Mouse (Mus musculus): ENCODE measurements around the gene Knstrn. TPM values are rescaled to one million over a fixed set of nuclear protein-coding genes. Genes with fewer than 3 reads are reported as not detected.
A peak's percentile ranks its signal among the peaks of the same experiment; 100 is the strongest.

The Knstrn gene
- total RNA-seq, 2 experiments from 2014 or later = 0.28 to 0.31 TPM

- intact Hi-C loops (cut with DNase I) = loop anchor here (5.0 kb wide), 1 partner anchor 37 kb away; no protein-coding TSS in a partner anchor
- peak; percentile 96 for DNase-seq
- peak; percentile 57 for TF ChIP-seq CTCF (IDR thresholded peaks at IDR 0.05)
- no peak within 1 kb of the TSS for H3K27ac ChIP-seq
- peak within 1 kb of the TSS; percentile 61 for H3K4me3 ChIP-seq
Measured at GRCm38 (mm10) chr2:118779504-118780480, 34.0 kb upstream of the Knstrn start, which contains the start of gene Disp2. Gene Disp2, plus strand, starts transcription at chr2:118779719.

DNA sequence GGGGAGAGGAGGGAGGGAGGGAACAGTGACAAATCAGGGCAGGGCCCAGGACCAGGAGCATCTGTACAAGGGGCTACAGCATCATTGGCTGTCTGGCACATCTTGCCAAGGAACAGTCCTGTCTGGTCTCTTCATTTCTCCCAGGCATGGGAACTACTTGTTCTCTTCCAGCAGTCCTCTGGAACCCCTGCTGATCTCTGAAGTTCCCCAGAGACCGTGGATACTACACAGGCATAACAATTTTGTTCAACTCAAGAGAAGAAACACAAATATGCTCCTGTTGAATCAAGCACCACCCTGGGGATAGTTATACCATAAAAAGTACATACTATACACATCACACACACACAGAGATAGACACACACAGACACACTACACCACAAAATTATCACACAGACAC lies 32.7 kb upstream of the Knstrn start:
- Histone ChIP-seq H3K4me3 (no peak overlapping the region), H3K27ac (no peak overlapping the region)
- intact Hi-C loops (cut with DNase I) = loop anchor here (5.0 kb wide), 1 partner anchor 39 kb away; no protein-coding TSS in a partner anchor
- TF ChIP-seq CTCF (IDR thresholded peaks at IDR 0.05) = no peak
- DNase-seq = no peak

- intact Hi-C loops (cut with DNase I) = loop anchor here (5.0 kb wide), 1 partner anchor 40 kb away; no protein-coding TSS in a partner anchor
- Histone ChIP-seq H3K27ac (no peak overlapping the region), H3K4me3 (no peak overlapping the region)
- no peak for DNase-seq
- TF ChIP-seq CTCF (IDR thresholded peaks at IDR 0.05) = no peak
Measured at GRCm38 (mm10) chr2:118782303-118782702, 31.5 kb upstream of the Knstrn start.

DNA sequence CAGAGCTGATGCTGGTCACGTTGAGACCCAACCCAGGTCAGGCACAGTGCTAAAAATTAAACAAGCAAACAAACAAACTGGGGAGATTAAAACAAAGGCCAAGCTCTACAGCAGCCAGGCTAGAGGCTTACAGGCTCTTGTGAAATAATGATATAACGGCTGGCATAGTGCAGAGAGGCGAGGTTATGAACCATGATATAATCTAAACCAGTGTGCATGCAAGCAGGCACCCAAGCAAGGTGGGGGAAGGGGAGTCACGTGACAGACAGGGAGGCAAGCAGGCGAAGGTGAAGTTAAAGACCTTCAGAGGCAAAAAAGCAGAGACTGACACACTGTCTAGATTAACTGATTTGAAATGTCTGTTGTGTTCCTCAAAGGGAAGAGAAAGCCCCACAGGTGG lies 30.7 kb upstream of the Knstrn start:
- intact Hi-C loops (cut with DNase I) = loop anchor here (5.0 kb wide), 1 partner anchor 41 kb away; no protein-coding TSS in a partner anchor
- DNase-seq = no peak
- TF ChIP-seq CTCF (IDR thresholded peaks at IDR 0.05) = no peak
- H3K4me3 ChIP-seq = no peak overlapping the region
- H3K27ac ChIP-seq = no peak overlapping the region

DNA sequence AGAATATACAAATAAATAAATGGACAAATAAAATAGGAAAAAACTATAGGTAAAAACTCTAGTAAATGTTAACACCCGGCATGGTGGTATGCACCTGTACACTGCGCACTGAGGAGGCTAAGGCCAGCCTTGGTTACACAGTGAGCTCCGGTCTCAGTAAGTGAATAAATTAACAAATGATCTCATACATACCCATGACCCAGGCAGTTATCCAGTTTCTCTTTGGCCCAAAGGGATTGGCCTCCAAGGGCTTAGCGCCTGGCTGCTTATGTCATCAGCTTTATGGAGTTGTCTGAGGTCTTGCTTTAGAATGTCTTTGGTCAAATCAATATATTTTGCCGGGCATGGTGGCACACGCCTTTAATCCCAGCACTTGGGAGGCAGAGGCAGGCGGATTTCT lies 30.1 kb upstream of the Knstrn start:
- Histone ChIP-seq H3K27ac (no peak overlapping the region), H3K4me3 (no peak overlapping the region)
- intact Hi-C loops (cut with DNase I) = loop anchor here (5.0 kb wide), 1 partner anchor 41 kb away; no protein-coding TSS in a partner anchor
- TF ChIP-seq CTCF (IDR thresholded peaks at IDR 0.05) = no peak
- no peak for DNase-seq

GRCm38 (mm10) chr2:118786525-118786924 lies 27.3 kb upstream of the Knstrn start:
- intact Hi-C loops (cut with DNase I) = no loop called here
- H3K27ac ChIP-seq = no peak overlapping the region
- no peak for DNase-seq
- no peak overlapping the region for H3K4me3 ChIP-seq
- TF ChIP-seq CTCF (IDR thresholded peaks at IDR 0.05) = no peak

- intact Hi-C loops (cut with DNase I) = no loop called here
- no peak overlapping the region for H3K27ac ChIP-seq
- no peak for TF ChIP-seq CTCF (IDR thresholded peaks at IDR 0.05)
- DNase-seq = peak; percentile 88
- no peak overlapping the region for H3K4me3 ChIP-seq
Measured at GRCm38 (mm10) chr2:118789501-118789900, 24.3 kb upstream of the Knstrn start.

GRCm38 (mm10) chr2:118790221-118790550 lies 23.6 kb upstream of the Knstrn start:
- peak overlapping the region; percentile 55 for H3K4me3 ChIP-seq
- no peak for TF ChIP-seq CTCF (IDR thresholded peaks at IDR 0.05)
- no peak for DNase-seq
- intact Hi-C loops (cut with DNase I) = loop anchor here (1.0 kb wide), 1 partner anchor 93 kb away; no protein-coding TSS in a partner anchor
- H3K27ac ChIP-seq = peak overlapping the region; percentile 28

GRCm38 (mm10) chr2:118790551-118791525 lies 23.0 kb upstream of the Knstrn start:
- peak; percentile 80 for DNase-seq
- intact Hi-C loops (cut with DNase I) = loop anchor here (1.0 kb wide), 1 partner anchor 92 kb away; no protein-coding TSS in a partner anchor
- Histone ChIP-seq H3K4me3 (peak overlapping the region; percentile 55), H3K27ac (peak overlapping the region; percentile 28)
- peak; percentile 77 for TF ChIP-seq CTCF (IDR thresholded peaks at IDR 0.05)

DNA sequence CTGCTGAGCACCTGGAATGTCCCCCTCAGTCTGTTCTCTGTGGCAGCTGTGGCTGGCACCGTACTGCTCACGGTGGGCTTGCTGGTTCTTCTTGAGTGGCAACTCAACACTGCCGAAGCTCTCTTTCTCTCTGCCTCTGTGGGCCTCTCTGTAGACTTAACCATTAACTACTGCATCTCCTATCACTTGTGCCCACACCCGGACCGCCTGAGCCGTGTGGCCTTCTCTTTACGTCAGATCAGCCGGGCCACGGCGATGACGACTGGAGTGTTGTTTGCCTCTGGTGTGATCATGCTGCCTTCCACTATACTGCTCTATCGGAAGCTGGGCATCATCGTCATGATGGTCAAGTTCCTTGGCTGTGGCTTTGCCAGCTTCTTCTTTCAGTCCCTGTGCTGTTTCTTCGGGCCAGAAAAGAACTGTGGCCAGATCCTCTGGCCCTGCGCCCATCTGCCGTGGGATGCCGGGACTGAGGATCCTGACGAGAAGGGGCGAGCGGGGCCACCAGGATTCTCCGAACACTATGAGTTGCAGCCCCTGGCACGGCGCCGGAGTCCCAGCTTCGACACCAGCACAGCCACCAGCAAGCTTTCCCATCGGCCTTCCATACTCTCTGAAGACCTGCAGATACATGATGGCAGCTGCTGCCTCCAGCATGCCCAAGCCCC lies 22.1 kb upstream of the Knstrn start:
- intact Hi-C loops (cut with DNase I) = no loop called here
- TF ChIP-seq CTCF (IDR thresholded peaks at IDR 0.05) = no peak
- DNase-seq = peak; percentile 52
- Histone ChIP-seq H3K27ac (no peak overlapping the region), H3K4me3 (no peak overlapping the region; the same call in 1 of the 2 replicates)

- H3K27ac ChIP-seq = no peak overlapping the region
- no peak overlapping the region; the same call in 1 of the 2 replicates for H3K4me3 ChIP-seq
- peak; percentile 75 for DNase-seq
- intact Hi-C loops (cut with DNase I) = no loop called here
- no peak for TF ChIP-seq CTCF (IDR thresholded peaks at IDR 0.05)
Measured at GRCm38 (mm10) chr2:118792259-118792613, 21.6 kb upstream of the Knstrn start.

- intact Hi-C loops (cut with DNase I) = no loop called here
- Histone ChIP-seq H3K27ac (no peak overlapping the region), H3K4me3 (no peak overlapping the region)
- DNase-seq = no peak
- no peak for TF ChIP-seq CTCF (IDR thresholded peaks at IDR 0.05)
Measured at GRCm38 (mm10) chr2:118793636-118794035, 20.2 kb upstream of the Knstrn start.
